ENCODE assay signal across 8 mouse cellular contexts in the genomic region with DNA sequence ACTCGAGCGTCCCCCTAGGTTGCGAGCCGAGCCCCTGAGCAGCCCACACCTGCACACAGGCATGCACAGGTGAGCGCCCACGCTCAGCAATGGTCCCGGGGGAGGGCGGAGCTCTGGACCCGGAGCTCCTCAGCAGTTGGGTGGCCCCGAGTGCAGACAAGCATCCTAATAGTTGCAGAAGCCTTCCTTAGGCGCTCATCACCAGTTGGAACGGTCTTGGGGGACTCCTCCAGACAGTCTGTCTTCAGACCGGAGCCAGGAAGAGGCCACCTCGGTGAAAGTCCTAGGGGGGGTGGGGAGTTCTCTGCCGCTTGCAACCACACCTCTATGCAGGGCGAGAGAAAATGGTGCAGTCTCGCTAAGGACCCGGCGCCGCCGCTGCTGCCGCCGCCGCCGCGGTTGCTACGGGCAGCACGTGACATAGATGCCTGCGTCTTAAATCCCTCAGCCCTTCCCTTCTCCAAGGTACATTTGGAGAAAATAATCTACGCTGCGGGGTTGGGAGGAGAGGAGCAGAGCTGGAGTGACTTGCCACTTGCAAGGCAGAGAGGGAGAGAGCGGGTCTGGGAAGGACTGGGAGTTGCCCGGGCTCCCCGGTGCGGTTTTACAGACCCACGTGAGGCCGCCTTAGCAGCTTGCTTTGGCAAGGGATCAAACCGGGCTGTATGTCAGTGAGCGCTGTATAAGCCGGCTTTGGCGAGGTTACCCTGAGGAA.
DNase-seq lines count a peak whose midpoint lies in the region; ATAC-seq lines count a peak whose summit lies in the region.

No protein-coding gene starts in this region.

- H3K9me3 ChIP-seq in hindbrain, embryonic 13.5 days, result no peaks in the 10 kb centered on the region

- H3K4me2 ChIP-seq in hindbrain, embryonic 13.5 days, result peak overlapping the region; percentile 100

- H3K36me3 ChIP-seq in hindbrain, embryonic 13.5 days, result no peaks in the 10 kb centered on the region

- H3K9ac ChIP-seq in hindbrain, embryonic 13.5 days, result peak overlapping the region; percentile 82

- WGBS in hindbrain, embryonic 13.5 days, result under 1% methylated on average over 41 of the region's 41 CpGs

- peak; percentile 91 for ATAC-seq in hindbrain, embryonic 13.5 days (ENCODE audit: low FRiP score)

- peak; percentile 43 for DNase-seq in MN1 (ENCODE audit: low spot score)
- peak; percentile 94 for DNase-seq in cerebellum, adult 9-11 months
- peak; percentile 68 for DNase-seq in frontal cortex, postnatal 14 days (ENCODE audit: low spot score in 2 of 2)
- peak; percentile 74 for DNase-seq in left cerebral cortex, adult 11 months (ENCODE audit: low spot score)
- DNase-seq in lung, postnatal 14 days, result peak; percentile 5
- DNase-seq in retina, postnatal 7 days (ENCODE audit: low read depth, low spot score), result peak; percentile 74
- DNase-seq in spleen, postnatal 4 days (ENCODE audit: low spot score in 2 of 2), result no peak

- H3K4me3 ChIP-seq in hindbrain, embryonic 13.5 days, result peak overlapping the region; percentile 64

- peaks cover 25% of the 10 kb centered on the region for H3K4me1 ChIP-seq in hindbrain, embryonic 13.5 days (replicated peaks)

- H3K27ac ChIP-seq in hindbrain, embryonic 13.5 days, result peak overlapping the region; percentile 75

- H3K27me3 ChIP-seq in hindbrain, embryonic 13.5 days, result peaks cover 7% of the 10 kb centered on the region; the same call in 1 of the 2 replicates

Comparison
In these comparisons a context has a peak if more than half of its experiments do, and no peak if none do; other contexts are left out.
1. DNase-seq: peak in MN1 (single experiment), cerebellum, adult 9-11 months (single experiment), frontal cortex, postnatal 14 days (2 of 2), left cerebral cortex, adult 11 months (single experiment), lung, postnatal 14 days (single experiment) and retina, postnatal 7 days (single experiment); none in spleen, postnatal 4 days (0 of 2).